Mouse (Mus musculus) midbrain, embryonic 13.5 days (tissue): ENCODE data around the gene Atp2a3. TPM values are rescaled to one million over a fixed set of nuclear protein-coding genes. Genes with fewer than 3 reads are reported as not detected.

ENCODE experiments used
- ATAC-seq: fragments of 200-750 bp; cut with Nextera tagmentation; 2 replicates; pipeline ENCODE4 v1.8.0; 2017; ENCODE audit warnings: mild to moderate bottlenecking, moderate TSS enrichment, moderate library complexity
- H3K27ac ChIP-seq: fragments of 300-500 bp; sonication (generic); 2 replicates; pipeline ENCODE4 v1.5.1; 2015; ENCODE audit warnings: inconsistent platforms, mild to moderate bottlenecking, moderate library complexity
- H3K27me3 ChIP-seq: fragments of 300-500 bp; sonication (generic); 2 replicates; pipeline ENCODE4 v1.6.1; 2015; ENCODE audit warnings: mild to moderate bottlenecking, inconsistent platforms
- H3K36me3 ChIP-seq: fragments of 300-500 bp; sonication (generic); 2 replicates; pipeline ENCODE4 v1.6.1; 2015; ENCODE audit warnings: mild to moderate bottlenecking, inconsistent platforms
- H3K4me1 ChIP-seq: fragments of 300-500 bp; sonication (generic); replicated peaks from 2 replicates; pipeline ENCODE4 v1.6.1; 2015; ENCODE audit warnings: inconsistent platforms
- H3K4me2 ChIP-seq: fragments of 300-500 bp; sonication (generic); replicated peaks from 2 replicates; pipeline ENCODE4 v1.6.1; 2015; ENCODE audit warnings: moderate library complexity, mild to moderate bottlenecking, inconsistent platforms
- H3K4me3 ChIP-seq: fragments of 300-500 bp; sonication (generic); replicated peaks from 2 replicates; pipeline ENCODE4 v1.5.1; 2015; ENCODE audit warnings: mild to moderate bottlenecking, inconsistent platforms
- H3K9ac ChIP-seq: fragments of 300-500 bp; sonication (generic); replicated peaks from 2 replicates; pipeline ENCODE4 v1.6.1; 2015; ENCODE audit warnings: mild to moderate bottlenecking, inconsistent platforms
- H3K9me3 ChIP-seq: fragments of 300-500 bp; sonication (generic); 2 replicates; pipeline ENCODE4 v1.6.1; 2016; ENCODE audit warnings: mild to moderate bottlenecking, inconsistent platforms
- WGBS: fragments of 180-500 bp; shearing (Covaris S2); methylation state at CpG from one replicate; pipeline ENCODE4 v1.1.7; 2015; 5-methylcytosine and 5-hydroxymethylcytosine counted together
- polyA plus RNA-seq: library from polyadenylated mRNA; unstranded; fragments of >200 nt; fragmentation: Nextera tagmentation; extraction: Ambion mirVana; gene quantifications from 2 replicates; pipeline ENCODE4 v1.2.1, GENCODE M21; 2015

Gene Atp2a3
- 0.48 and 0.71 TPM in 2 replicates for polyA plus RNA-seq

- 3% methylated on average over 67 of the region's 70 CpGs for WGBS
- H3K4me2 ChIP-seq: peak within 1 kb of the TSS; percentile 43
- H3K4me1 ChIP-seq: peaks cover 7% of the 10 kb centered on the region
- no peaks in the 10 kb centered on the region for H3K36me3 ChIP-seq
- H3K9me3 ChIP-seq: no peaks in the 10 kb centered on the region
- H3K27ac ChIP-seq: no peak within 1 kb of the TSS
- peak within 1 kb of the TSS; percentile 31 for H3K4me3 ChIP-seq
- ATAC-seq: peak; percentile 34; the same call in 1 of the 2 replicates
- 0 out of 2 replicates have a peak within 1 kb of the TSS, but pooled peaks have one; percentile 28 for H3K9ac ChIP-seq
- peaks cover 51% of the 10 kb centered on the region for H3K27me3 ChIP-seq
Measured at GRCm38 (mm10) chr11:72961072-72961980, at the start of gene Atp2a3. Atp2a3 (plus strand) TSS chr11:72961169.

- Histone ChIP-seq H3K36me3 (peaks cover 95% of the 10 kb centered on the region), H3K4me1 (no peaks in the 10 kb centered on the region), H3K4me3 (no peak overlapping the region), H3K27ac (no peak overlapping the region), H3K9me3 (no peaks in the 10 kb centered on the region), H3K9ac (no peak overlapping the region), H3K27me3 (no peaks in the 10 kb centered on the region), H3K4me2 (no peak overlapping the region)
- ATAC-seq: no peak
- WGBS: 87% methylated on average over 7 of the region's 7 CpGs
Measured at GRCm38 (mm10) chr11:72917299-72917996, 43.5 kb upstream of the Atp2a3 start.

GRCm38 (mm10) chr11:72923116-72923515 is 37.9 kb upstream of the Atp2a3 start:
- no peaks in the 10 kb centered on the region for H3K9me3 ChIP-seq
- H3K4me1 ChIP-seq: no peaks in the 10 kb centered on the region
- 93% methylated on average over 4 of the region's 4 CpGs for WGBS
- no peak overlapping the region for H3K27ac ChIP-seq
- no peak overlapping the region for H3K9ac ChIP-seq
- H3K36me3 ChIP-seq: peaks cover 80% of the 10 kb centered on the region
- H3K4me3 ChIP-seq: no peak overlapping the region
- H3K27me3 ChIP-seq: no peaks in the 10 kb centered on the region
- ATAC-seq: no peak
- no peak overlapping the region for H3K4me2 ChIP-seq

GRCm38 (mm10) chr11:72924458-72924857 is 36.5 kb upstream of the Atp2a3 start:
- no peak overlapping the region for H3K4me3 ChIP-seq
- H3K9ac ChIP-seq: no peak overlapping the region
- no peaks in the 10 kb centered on the region for H3K4me1 ChIP-seq
- H3K4me2 ChIP-seq: no peak overlapping the region
- WGBS: 86% methylated on average over 1 of the region's 1 CpGs
- H3K9me3 ChIP-seq: no peaks in the 10 kb centered on the region
- ATAC-seq: no peak
- peaks cover 67% of the 10 kb centered on the region for H3K36me3 ChIP-seq
- no peak overlapping the region for H3K27ac ChIP-seq
- no peaks in the 10 kb centered on the region for H3K27me3 ChIP-seq

- peaks cover 62% of the 10 kb centered on the region for H3K36me3 ChIP-seq
- no peaks in the 10 kb centered on the region for H3K9me3 ChIP-seq
- WGBS: 67% methylated on average over 2 of the region's 2 CpGs
- H3K27me3 ChIP-seq: no peaks in the 10 kb centered on the region
- H3K9ac ChIP-seq: no peak overlapping the region
- H3K4me3 ChIP-seq: no peak overlapping the region
- no peak overlapping the region for H3K27ac ChIP-seq
- no peak overlapping the region for H3K4me2 ChIP-seq
- no peak for ATAC-seq
- H3K4me1 ChIP-seq: no peaks in the 10 kb centered on the region
Measured at GRCm38 (mm10) chr11:72925067-72925466, 35.9 kb upstream of the Atp2a3 start.

GRCm38 (mm10) chr11:72926226-72926890 is 34.6 kb upstream of the Atp2a3 start:
- H3K9me3 ChIP-seq: no peaks in the 10 kb centered on the region
- no peak overlapping the region for H3K4me3 ChIP-seq
- H3K4me2 ChIP-seq: no peak overlapping the region
- H3K9ac ChIP-seq: no peak overlapping the region
- no peaks in the 10 kb centered on the region for H3K4me1 ChIP-seq
- no peaks in the 10 kb centered on the region for H3K27me3 ChIP-seq
- peaks cover 49% of the 10 kb centered on the region for H3K36me3 ChIP-seq
- no peak overlapping the region for H3K27ac ChIP-seq
- 51% methylated on average over 13 of the region's 13 CpGs for WGBS
- ATAC-seq: peak; percentile 53; the same call in 1 of the 2 replicates

GRCm38 (mm10) chr11:72928516-72928915 is 32.5 kb upstream of the Atp2a3 start:
- Histone ChIP-seq H3K36me3 (peaks cover 30% of the 10 kb centered on the region), H3K4me1 (no peaks in the 10 kb centered on the region), H3K27me3 (no peaks in the 10 kb centered on the region), H3K9ac (no peak overlapping the region), H3K4me2 (no peak overlapping the region), H3K27ac (no peak overlapping the region), H3K9me3 (no peaks in the 10 kb centered on the region), H3K4me3 (no peak overlapping the region)
- WGBS: 58% methylated on average over 2 of the region's 2 CpGs
- ATAC-seq: no peak

GRCm38 (mm10) chr11:72940208-72941143 is 20.5 kb upstream of the Atp2a3 start:
- peak; percentile 66 for ATAC-seq
- Histone ChIP-seq H3K9ac (no peak overlapping the region), H3K27ac (no peak overlapping the region; the same call in 1 of the 2 replicates), H3K4me2 (peak overlapping the region; percentile 42), H3K4me3 (peak overlapping the region; percentile 37), H3K4me1 (peaks cover 8% of the 10 kb centered on the region), H3K9me3 (no peaks in the 10 kb centered on the region), H3K36me3 (no peaks in the 10 kb centered on the region), H3K27me3 (0 out of 2 replicates have a peak, but pooled peaks cover 4% of the 10 kb centered on the region)
- 21% methylated on average over 20 of the region's 20 CpGs for WGBS

GRCm38 (mm10) chr11:72944996-72945793 is 15.8 kb upstream of the Atp2a3 start:
- no peaks in the 10 kb centered on the region for H3K36me3 ChIP-seq
- 0 out of 2 replicates have a peak, but pooled peaks cover 7% of the 10 kb centered on the region for H3K27me3 ChIP-seq
- ATAC-seq: no peak
- H3K9ac ChIP-seq: no peak overlapping the region
- no peaks in the 10 kb centered on the region for H3K9me3 ChIP-seq
- H3K27ac ChIP-seq: no peak overlapping the region
- no peak overlapping the region for H3K4me2 ChIP-seq
- no peak overlapping the region for H3K4me3 ChIP-seq
- WGBS: 58% methylated on average over 7 of the region's 7 CpGs
- H3K4me1 ChIP-seq: peaks cover 6% of the 10 kb centered on the region

- ATAC-seq: no peak
- no peak overlapping the region for H3K4me2 ChIP-seq
- H3K4me1 ChIP-seq: no peaks in the 10 kb centered on the region
- 0 out of 2 replicates have a peak, but pooled peaks cover 7% of the 10 kb centered on the region for H3K27me3 ChIP-seq
- H3K4me3 ChIP-seq: no peak overlapping the region
- H3K36me3 ChIP-seq: no peaks in the 10 kb centered on the region
- H3K9ac ChIP-seq: no peak overlapping the region
- 72% methylated on average over 6 of the region's 6 CpGs for WGBS
- H3K27ac ChIP-seq: no peak overlapping the region
- no peaks in the 10 kb centered on the region for H3K9me3 ChIP-seq
Measured at GRCm38 (mm10) chr11:72945875-72946559, 15.0 kb upstream of the Atp2a3 start.
